Mouse (Mus musculus) lung, embryonic 15.5 days (tissue): Measurements from ENCODE around the gene Inpp4b. TPM values are rescaled to one million over a fixed set of nuclear protein-coding genes. Genes with fewer than 3 reads are reported as not detected.
A peak's percentile ranks its signal among the peaks of the same experiment; 100 is the strongest.

ENCODE experiments used
- ATAC-seq: fragments of 200-750 bp; cut with Nextera tagmentation; 2 replicates; pipeline ENCODE4 v1.8.0; 2017; ENCODE audit warnings: moderate number of reproducible peaks, borderline replicate concordance; ENCODE audit not compliant: low FRiP score, low TSS enrichment; ENCODE audit errors: extremely low read depth
- H3K27ac ChIP-seq: fragments of 300-500 bp; sonication (generic); 2 replicates; pipeline ENCODE4 v1.5.1; 2015; ENCODE audit warnings: moderate library complexity, mild to moderate bottlenecking, inconsistent platforms
- H3K27me3 ChIP-seq: fragments of 300-500 bp; sonication (generic); 2 replicates; pipeline ENCODE4 v1.6.1; 2015; ENCODE audit warnings: inconsistent platforms
- H3K36me3 ChIP-seq: fragments of 300-500 bp; sonication (generic); 2 replicates; pipeline ENCODE4 v1.6.1; 2015; ENCODE audit warnings: inconsistent platforms
- H3K4me1 ChIP-seq: fragments of 300-500 bp; sonication (generic); 2 replicates; pipeline ENCODE4 v1.6.1; 2015; ENCODE audit warnings: inconsistent platforms
- H3K4me2 ChIP-seq: fragments of 300-500 bp; sonication (generic); 2 replicates; pipeline ENCODE4 v1.6.1; 2015; ENCODE audit warnings: inconsistent platforms, mild to moderate bottlenecking, moderate library complexity
- H3K4me3 ChIP-seq: fragments of 300-500 bp; sonication (generic); 2 replicates; pipeline ENCODE4 v1.5.1; 2015; ENCODE audit warnings: mild to moderate bottlenecking, inconsistent platforms
- H3K9ac ChIP-seq: fragments of 300-500 bp; sonication (generic); 2 replicates; pipeline ENCODE4 v1.6.1; 2015; ENCODE audit warnings: inconsistent platforms
- H3K9me3 ChIP-seq: fragments of 300-500 bp; sonication (generic); 2 replicates; pipeline ENCODE4 v1.6.1; 2016; ENCODE audit warnings: inconsistent platforms
- WGBS: fragments of 180-500 bp; shearing (Covaris S2); methylation state at CpG from one replicate; pipeline ENCODE4 v1.1.7; 2015; 5-methylcytosine and 5-hydroxymethylcytosine counted together
- polyA plus RNA-seq: library from polyadenylated mRNA; unstranded; fragments of >200 nt; fragmentation: Nextera tagmentation; extraction: Ambion mirVana; gene quantifications from 2 replicates; pipeline ENCODE4 v1.2.1, GENCODE M21; 2015

The Inpp4b gene
- polyA plus RNA-seq, 1 experiment from 2014 or later: 9.7 TPM

DNA sequence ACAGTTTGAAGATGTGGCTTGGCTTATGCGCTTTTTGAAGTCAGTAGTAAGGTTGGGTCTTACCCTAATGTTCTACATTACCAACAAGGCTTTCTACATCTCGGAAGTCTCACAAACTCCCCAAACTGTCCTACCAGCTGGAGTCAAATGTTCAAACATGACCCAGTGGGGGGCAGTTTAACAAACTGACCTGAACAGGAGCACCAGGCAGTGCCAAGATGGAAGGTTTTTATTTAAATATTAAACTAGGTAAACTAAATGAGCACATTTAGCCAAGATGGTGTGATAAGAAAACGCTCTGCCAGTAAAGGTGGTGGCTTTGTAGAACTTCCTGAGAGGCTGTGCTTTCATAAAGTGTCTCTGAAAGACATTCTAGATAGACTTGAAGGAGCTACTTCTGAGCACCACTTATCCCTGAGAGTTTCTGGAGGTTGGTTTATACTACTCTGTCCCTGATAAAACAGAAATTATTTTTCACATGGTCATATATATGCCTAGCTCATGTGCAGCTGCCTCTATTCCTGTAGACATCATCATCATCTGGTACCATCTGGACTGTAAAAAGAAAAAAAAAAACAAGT, 251.9 kb downstream of the Inpp4b start:
- 64% methylated on average over 3 of the region's 3 CpGs for WGBS
- H3K4me3 ChIP-seq: no peak overlapping the region
- H3K27me3 ChIP-seq: no peaks in the 10 kb centered on the region
- peak; percentile 70; the same call in 1 of the 2 replicates for ATAC-seq
- H3K9ac ChIP-seq: no peak overlapping the region
- peak overlapping the region; percentile 55 for H3K27ac ChIP-seq
- H3K9me3 ChIP-seq: no peaks in the 10 kb centered on the region
- H3K36me3 ChIP-seq: no peaks in the 10 kb centered on the region
- peaks cover 4% of the 10 kb centered on the region; the same call in 1 of the 2 replicates for H3K4me1 ChIP-seq
- H3K4me2 ChIP-seq: no peak overlapping the region

- Histone ChIP-seq H3K4me3 (no peak overlapping the region), H3K4me1 (no peaks in the 10 kb centered on the region), H3K27ac (no peak overlapping the region), H3K9me3 (no peaks in the 10 kb centered on the region), H3K36me3 (no peaks in the 10 kb centered on the region), H3K4me2 (no peak overlapping the region), H3K9ac (no peak overlapping the region), H3K27me3 (no peaks in the 10 kb centered on the region)
- ATAC-seq: no peak
- 56% methylated on average over 4 of the region's 4 CpGs for WGBS
These were observed 256.9 kb downstream of the Inpp4b start for GRCm38 (mm10) chr8:81599209-81599608.

DNA sequence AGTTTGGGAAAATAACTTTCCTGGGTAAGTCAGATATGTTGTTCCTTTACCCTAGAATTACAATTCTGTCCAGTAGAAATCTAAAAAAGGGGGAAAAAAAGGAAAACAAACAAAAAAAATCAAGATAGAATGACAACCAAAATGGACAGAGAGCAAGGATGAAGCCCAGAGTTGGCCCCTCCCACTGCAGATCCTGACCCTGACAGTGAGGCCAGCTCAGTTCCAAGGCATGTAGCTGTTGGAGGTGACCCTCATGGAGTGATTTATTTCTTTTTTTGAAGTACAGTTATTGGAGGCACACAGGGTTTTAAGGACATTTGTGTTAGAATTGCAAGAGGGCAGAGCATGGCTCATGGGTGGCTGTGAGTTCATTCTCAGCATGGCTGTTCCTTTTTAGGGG, 258.8 kb downstream of the Inpp4b start:
- Histone ChIP-seq H3K9me3 (no peaks in the 10 kb centered on the region), H3K4me1 (no peaks in the 10 kb centered on the region), H3K27me3 (no peaks in the 10 kb centered on the region), H3K4me3 (no peak overlapping the region), H3K9ac (no peak overlapping the region), H3K4me2 (no peak overlapping the region), H3K27ac (no peak overlapping the region), H3K36me3 (no peaks in the 10 kb centered on the region)
- no peak for ATAC-seq

DNA sequence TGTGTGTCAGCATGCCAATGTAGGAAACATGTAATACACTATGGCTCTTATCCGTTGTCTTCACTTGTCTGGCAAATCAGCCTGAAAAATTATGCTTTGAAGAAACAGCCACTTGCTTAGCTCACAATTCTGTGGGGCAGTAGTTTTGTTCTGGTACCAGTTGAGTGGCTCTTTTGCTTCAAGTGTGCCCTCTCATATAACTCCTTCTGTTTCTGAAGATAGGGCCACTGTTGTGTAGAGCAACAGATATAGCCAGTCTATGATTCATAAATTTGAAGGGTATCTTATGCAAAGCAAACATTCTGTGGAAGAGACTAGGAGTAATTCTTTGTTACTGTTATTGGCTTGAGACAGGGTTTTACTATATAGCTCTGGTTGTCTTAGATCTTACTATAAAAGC, 265.7 kb downstream of the Inpp4b start:
- Histone ChIP-seq H3K4me3 (no peak overlapping the region), H3K9ac (no peak overlapping the region), H3K4me2 (no peak overlapping the region), H3K27ac (no peak overlapping the region), H3K4me1 (no peaks in the 10 kb centered on the region), H3K9me3 (no peaks in the 10 kb centered on the region), H3K36me3 (no peaks in the 10 kb centered on the region), H3K27me3 (no peaks in the 10 kb centered on the region)
- no peak for ATAC-seq
- WGBS: 73% methylated on average over 1 of the region's 1 CpGs

DNA sequence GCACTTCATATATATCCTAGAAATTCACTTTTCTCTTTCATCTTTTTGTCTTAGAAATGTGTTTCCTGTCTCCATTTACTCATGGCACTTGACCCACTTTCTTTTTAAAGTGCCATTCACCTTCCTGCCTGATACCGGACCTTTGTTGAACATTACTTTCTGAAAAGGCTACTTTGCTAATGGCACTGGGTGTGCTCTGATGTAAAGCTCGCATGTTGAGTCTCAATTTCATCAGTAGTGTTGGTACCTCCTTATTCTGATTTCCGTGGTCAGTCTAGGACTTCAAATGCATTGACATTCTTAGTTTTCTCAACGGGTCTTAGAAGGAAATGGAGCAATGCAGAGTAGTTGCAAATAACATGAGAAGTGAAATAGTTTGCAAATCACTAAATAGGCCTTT, 266.7 kb downstream of the Inpp4b start:
- Histone ChIP-seq H3K27me3 (no peaks in the 10 kb centered on the region), H3K9ac (no peak overlapping the region), H3K9me3 (no peaks in the 10 kb centered on the region), H3K4me3 (no peak overlapping the region), H3K4me1 (no peaks in the 10 kb centered on the region), H3K36me3 (no peaks in the 10 kb centered on the region), H3K27ac (no peak overlapping the region), H3K4me2 (no peak overlapping the region)
- 31% methylated on average over 4 of the region's 4 CpGs for WGBS
- no peak for ATAC-seq

DNA sequence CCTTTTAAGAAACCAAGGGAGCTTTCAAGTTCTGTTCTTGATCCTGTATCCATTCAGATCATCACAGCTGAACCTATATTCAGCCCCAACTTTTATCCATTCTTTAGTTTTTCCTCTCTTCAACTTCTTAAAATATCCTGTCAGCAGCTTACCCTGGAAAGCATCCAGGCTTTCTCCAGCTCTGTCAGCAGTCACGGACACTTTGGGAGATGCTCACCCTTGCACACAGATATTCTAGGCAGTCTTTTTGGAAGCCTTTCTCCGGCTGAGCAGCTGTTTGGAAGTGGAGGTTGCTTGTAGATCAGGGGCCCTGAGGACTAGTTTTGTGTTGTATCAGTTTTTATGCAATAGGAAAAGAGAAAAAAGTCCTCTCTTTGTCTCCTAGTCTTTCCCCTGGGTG, 270.3 kb downstream of the Inpp4b start:
- Histone ChIP-seq H3K4me1 (no peaks in the 10 kb centered on the region), H3K9ac (no peak overlapping the region), H3K27ac (no peak overlapping the region), H3K4me2 (no peak overlapping the region), H3K4me3 (no peak overlapping the region), H3K36me3 (no peaks in the 10 kb centered on the region), H3K27me3 (no peaks in the 10 kb centered on the region), H3K9me3 (no peaks in the 10 kb centered on the region)
- WGBS: 23% methylated on average over 2 of the region's 2 CpGs
- ATAC-seq: no peak

- H3K9me3 ChIP-seq: no peaks in the 10 kb centered on the region
- no peak overlapping the region for H3K4me2 ChIP-seq
- no peak overlapping the region for H3K9ac ChIP-seq
- H3K4me1 ChIP-seq: no peaks in the 10 kb centered on the region
- H3K36me3 ChIP-seq: no peaks in the 10 kb centered on the region
- H3K27me3 ChIP-seq: no peaks in the 10 kb centered on the region
- H3K4me3 ChIP-seq: no peak overlapping the region
- 65% methylated on average over 1 of the region's 1 CpGs for WGBS
- H3K27ac ChIP-seq: no peak overlapping the region
- no peak for ATAC-seq
These were observed 271.8 kb downstream of the Inpp4b start for GRCm38 (mm10) chr8:81614135-81614534.

DNA sequence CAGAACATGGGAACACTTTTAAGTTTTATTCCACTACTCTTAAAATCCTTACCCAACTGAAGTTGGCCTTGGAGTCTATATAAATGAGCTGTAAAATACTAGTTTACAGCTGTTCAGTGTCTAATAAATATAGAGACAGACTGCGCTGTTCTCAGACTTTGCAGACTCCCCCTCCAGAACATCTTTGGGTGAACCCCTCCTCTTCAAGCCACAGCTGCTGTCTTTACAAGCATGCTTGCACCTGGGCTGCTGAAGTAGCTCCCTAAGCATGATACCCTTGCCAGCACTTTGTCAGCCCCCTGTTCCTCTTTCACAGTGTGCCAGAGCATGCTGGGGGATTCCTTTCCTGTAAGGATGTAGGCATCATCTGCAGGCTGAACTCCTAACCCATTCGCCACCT, 272.2 kb downstream of the Inpp4b start:
- no peak for ATAC-seq
- WGBS: 67% methylated on average over 2 of the region's 2 CpGs
- no peak overlapping the region for H3K27ac ChIP-seq

DNA sequence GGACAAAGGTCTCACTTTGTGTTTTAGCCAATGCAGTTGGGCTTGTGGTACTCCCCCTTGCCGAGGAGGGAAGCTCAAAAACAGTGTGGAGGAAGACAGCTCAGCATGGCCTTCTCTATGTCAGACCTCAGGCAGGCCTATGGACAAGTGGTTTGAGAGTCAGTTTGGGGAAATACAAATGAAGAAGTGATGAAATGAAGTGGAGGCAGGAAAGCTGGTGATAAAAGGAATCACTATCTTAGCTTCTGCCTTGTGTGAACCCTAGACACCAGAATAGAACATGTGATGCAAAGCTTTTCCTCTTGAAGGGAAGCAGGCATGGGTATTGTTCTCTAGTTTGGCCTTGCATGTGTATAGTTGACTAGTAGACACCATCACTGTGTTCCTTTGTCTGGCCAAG, 273.2 kb downstream of the Inpp4b start:
- H3K4me1 ChIP-seq: no peaks in the 10 kb centered on the region
- ATAC-seq: no peak
- no peaks in the 10 kb centered on the region for H3K36me3 ChIP-seq
- H3K9ac ChIP-seq: no peak overlapping the region
- no peaks in the 10 kb centered on the region for H3K9me3 ChIP-seq
- no peaks in the 10 kb centered on the region for H3K27me3 ChIP-seq
- H3K4me3 ChIP-seq: no peak overlapping the region
- 66% methylated on average over 1 of the region's 1 CpGs for WGBS
- H3K27ac ChIP-seq: no peak overlapping the region
- H3K4me2 ChIP-seq: no peak overlapping the region

More for the DNA sequence above, 272.2 kb downstream of the Inpp4b start:
- Histone ChIP-seq H3K36me3 (no peaks in the 10 kb centered on the region), H3K4me1 (no peaks in the 10 kb centered on the region), H3K9me3 (no peaks in the 10 kb centered on the region), H3K27me3 (no peaks in the 10 kb centered on the region), H3K9ac (no peak overlapping the region), H3K4me3 (no peak overlapping the region), H3K4me2 (no peak overlapping the region)

DNA sequence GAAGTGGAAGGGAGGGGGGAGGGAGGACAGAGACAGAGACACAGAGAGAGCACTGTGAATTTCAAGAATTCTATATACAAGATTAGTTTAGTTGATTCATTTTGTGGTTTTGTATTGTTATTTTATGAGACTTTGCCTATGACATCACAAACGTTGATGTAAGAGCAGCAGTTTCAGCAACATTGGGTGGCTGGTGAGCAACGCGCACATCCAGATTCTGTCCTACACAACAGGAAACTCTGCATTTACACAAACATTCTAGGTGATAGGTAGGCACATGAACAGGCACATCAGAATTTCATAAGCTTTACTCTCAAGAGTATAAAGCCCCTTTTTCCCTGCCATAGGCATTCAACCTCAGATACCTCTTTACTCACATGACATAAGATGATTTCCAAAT, 276.6 kb downstream of the Inpp4b start:
- no peaks in the 10 kb centered on the region for H3K27me3 ChIP-seq

DNA sequence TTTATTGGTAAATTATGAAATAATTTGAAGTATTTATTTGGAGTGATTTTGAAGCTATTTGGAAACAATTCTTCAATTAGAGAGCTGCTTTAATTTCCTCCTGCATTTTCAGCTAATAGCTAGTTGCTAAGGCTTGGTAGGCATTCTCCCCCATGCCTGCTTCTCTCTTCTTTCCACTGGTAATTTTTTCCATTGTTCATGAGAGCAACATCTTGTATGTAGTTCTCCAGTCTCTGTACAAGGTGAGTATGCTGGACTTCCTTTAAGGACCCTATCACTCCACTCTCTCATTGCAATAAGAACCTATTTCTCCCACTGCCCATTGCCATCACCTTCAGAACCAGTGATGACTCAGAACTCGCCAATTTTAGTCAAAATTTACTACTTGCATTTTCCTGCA, 292.7 kb downstream of the Inpp4b start:
- Histone ChIP-seq H3K4me2 (no peak overlapping the region), H3K9ac (no peak overlapping the region), H3K4me1 (no peaks in the 10 kb centered on the region), H3K9me3 (no peaks in the 10 kb centered on the region), H3K4me3 (no peak overlapping the region), H3K27me3 (no peaks in the 10 kb centered on the region), H3K27ac (no peak overlapping the region), H3K36me3 (no peaks in the 10 kb centered on the region)
- no peak for ATAC-seq
- whole genome bisulfite sequencing: 85% methylated on average over 1 of the region's 1 CpGs

More for the DNA sequence above, 276.6 kb downstream of the Inpp4b start:
- Histone ChIP-seq H3K4me1 (no peaks in the 10 kb centered on the region), H3K9ac (no peak overlapping the region), H3K36me3 (no peaks in the 10 kb centered on the region), H3K4me3 (no peak overlapping the region), H3K4me2 (no peak overlapping the region), H3K27ac (no peak overlapping the region), H3K9me3 (no peaks in the 10 kb centered on the region)
- WGBS: 95% methylated on average over 3 of the region's 3 CpGs
- no peak for ATAC-seq

GRCm38 (mm10) chr8:81635912-81636583, 293.7 kb downstream of the Inpp4b start:
- no peaks in the 10 kb centered on the region for H3K36me3 ChIP-seq
- H3K9me3 ChIP-seq: no peaks in the 10 kb centered on the region
- H3K4me3 ChIP-seq: no peak overlapping the region
- H3K4me1 ChIP-seq: no peaks in the 10 kb centered on the region
- no peak overlapping the region for H3K27ac ChIP-seq
- H3K27me3 ChIP-seq: no peaks in the 10 kb centered on the region
- ATAC-seq: no peak
- H3K9ac ChIP-seq: no peak overlapping the region
- H3K4me2 ChIP-seq: no peak overlapping the region
- WGBS: 78% methylated on average over 2 of the region's 2 CpGs
